Mouse (Mus musculus) stomach, embryonic 14.5 days (tissue): ENCODE measurements around the gene Sh3pxd2a. TPM values are rescaled to one million over a fixed set of nuclear protein-coding genes. Genes with fewer than 3 reads are reported as not detected.

Source experiments
- ATAC-seq: fragments of 200-750 bp; cut with Nextera tagmentation; 2 replicates; pipeline ENCODE4 v1.8.0; 2017; ENCODE audit warnings: low read depth, moderate TSS enrichment; ENCODE audit not compliant: insufficient number of reproducible peaks, insufficient read depth, low FRiP score
- H3K27ac ChIP-seq: fragments of 300-500 bp; sonication (generic); 2 replicates; pipeline ENCODE4 v1.5.1; 2014; ENCODE audit warnings: mild to moderate bottlenecking, low read length, moderate library complexity, mixed read lengths
- H3K27me3 ChIP-seq: fragments of 300-500 bp; sonication (generic); 2 replicates; pipeline ENCODE4 v1.6.1; 2014; ENCODE audit warnings: low read length, control low read depth, mixed read lengths; ENCODE audit not compliant: control insufficient read depth, insufficient read depth
- H3K36me3 ChIP-seq: fragments of 300-500 bp; sonication (generic); 2 replicates; pipeline ENCODE4 v1.6.1; 2014; ENCODE audit warnings: mild to moderate bottlenecking, control low read depth, low read length, moderate library complexity, mixed read lengths; ENCODE audit not compliant: control insufficient read depth, insufficient read depth
- H3K4me1 ChIP-seq: fragments of 300-500 bp; sonication (generic); 2 replicates; pipeline ENCODE4 v1.6.1; 2014; ENCODE audit warnings: low read length, control low read depth, mixed read lengths; ENCODE audit not compliant: control insufficient read depth, insufficient read depth
- H3K4me2 ChIP-seq: fragments of 300-500 bp; sonication (generic); replicated peaks from 2 replicates; pipeline ENCODE4 v1.6.1; 2014; ENCODE audit warnings: low read depth, low read length, control low read depth
- H3K4me3 ChIP-seq: fragments of 300-500 bp; sonication (generic); 2 replicates; pipeline ENCODE4 v1.5.1; 2014; ENCODE audit warnings: low read depth, low read length, control low read depth
- H3K9ac ChIP-seq: fragments of 300-500 bp; sonication (generic); replicated peaks from 2 replicates; pipeline ENCODE4 v1.6.1; 2014; ENCODE audit warnings: low read depth, mild to moderate bottlenecking, control low read depth, low read length, moderate library complexity, mixed read lengths
- H3K9me3 ChIP-seq: fragments of 300-500 bp; sonication (generic); 2 replicates; pipeline ENCODE4 v1.6.1; 2016; ENCODE audit warnings: low read depth, low read length, control low read depth; ENCODE audit not compliant: control insufficient read depth
- WGBS: fragments of 180-500 bp; shearing (Covaris S2); extraction: QIAGEN DNeasy Blood & Tissue Kit; methylation state at CpG from one replicate; pipeline ENCODE4 v1.1.7; 2014; 5-methylcytosine and 5-hydroxymethylcytosine counted together
- polyA plus RNA-seq: library from polyadenylated mRNA; unstranded; fragments of >200 nt; fragmentation: Nextera tagmentation; extraction: Ambion mirVana; gene quantifications from 2 replicates; pipeline ENCODE4 v1.2.1, GENCODE M21; 2014

The Sh3pxd2a gene
- polyA plus RNA-seq, 1 experiment from 2014 or later, result 13.7 TPM

DNA sequence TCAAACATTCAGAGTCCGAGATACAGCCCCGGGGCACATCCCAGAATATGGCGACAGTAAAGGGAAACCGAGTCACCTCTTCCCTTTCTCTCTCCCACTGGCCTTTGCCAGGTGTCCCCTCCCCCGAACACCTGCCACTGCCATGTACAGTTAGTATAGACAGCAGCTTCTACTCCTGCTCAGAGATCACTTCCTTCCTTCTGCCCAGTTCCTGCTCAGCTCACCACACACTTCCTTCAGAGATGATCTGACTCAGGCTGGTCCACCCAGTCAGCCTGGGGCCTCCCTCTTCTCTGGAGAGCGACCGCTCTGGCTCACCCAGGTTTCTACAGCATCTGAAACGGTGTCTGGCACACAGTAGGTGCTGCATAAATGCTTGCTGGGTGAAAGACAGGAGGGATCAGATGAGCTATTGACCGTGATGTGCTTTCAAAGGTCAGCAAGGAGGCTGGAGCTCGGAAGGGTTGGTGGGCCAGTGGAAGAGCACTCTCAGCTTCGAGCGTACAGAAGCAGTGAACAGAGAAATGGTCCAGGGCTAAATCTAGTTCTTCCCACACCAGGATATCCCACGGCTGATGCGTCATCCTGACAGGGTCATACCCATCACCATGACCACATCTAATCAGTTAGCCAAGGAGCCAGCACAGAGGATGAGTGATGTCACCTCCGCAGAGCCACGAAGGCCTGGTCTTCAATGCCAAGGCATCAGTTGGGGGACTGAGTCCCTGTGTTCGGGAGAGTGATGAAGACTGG is 22.5 kb downstream of the Sh3pxd2a start:
- H3K27ac ChIP-seq, result no peak overlapping the region
- H3K36me3 ChIP-seq, result no peaks in the 10 kb centered on the region
- no peak overlapping the region for H3K4me3 ChIP-seq
- no peak overlapping the region for H3K9ac ChIP-seq
- H3K4me2 ChIP-seq, result no peak overlapping the region
- no peak for ATAC-seq
- H3K27me3 ChIP-seq, result no peaks in the 10 kb centered on the region
- WGBS, result 78% methylated on average over 17 of the region's 17 CpGs
- no peaks in the 10 kb centered on the region for H3K9me3 ChIP-seq
- H3K4me1 ChIP-seq, result peaks cover 66% of the 10 kb centered on the region

DNA sequence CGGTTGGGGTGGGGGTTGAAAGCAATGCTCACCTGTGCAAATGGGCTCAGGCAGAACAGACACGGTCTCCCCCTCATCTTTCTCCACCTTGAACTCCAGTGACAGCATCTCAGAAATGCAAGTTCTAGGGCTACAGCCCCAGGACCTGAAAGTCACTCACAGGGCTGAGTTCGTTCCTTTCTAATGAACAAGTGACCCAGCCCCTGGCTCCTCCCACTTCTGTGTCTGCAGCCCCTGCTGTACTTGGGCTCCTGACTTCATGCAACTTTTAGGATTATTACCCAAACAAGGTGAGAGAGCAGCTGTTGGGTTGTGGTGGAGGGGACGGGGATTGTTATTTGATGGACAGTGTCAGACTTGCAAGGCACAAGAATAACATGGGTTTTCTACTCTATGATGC is 23.2 kb downstream of the Sh3pxd2a start:
- peaks cover 59% of the 10 kb centered on the region for H3K4me1 ChIP-seq

DNA sequence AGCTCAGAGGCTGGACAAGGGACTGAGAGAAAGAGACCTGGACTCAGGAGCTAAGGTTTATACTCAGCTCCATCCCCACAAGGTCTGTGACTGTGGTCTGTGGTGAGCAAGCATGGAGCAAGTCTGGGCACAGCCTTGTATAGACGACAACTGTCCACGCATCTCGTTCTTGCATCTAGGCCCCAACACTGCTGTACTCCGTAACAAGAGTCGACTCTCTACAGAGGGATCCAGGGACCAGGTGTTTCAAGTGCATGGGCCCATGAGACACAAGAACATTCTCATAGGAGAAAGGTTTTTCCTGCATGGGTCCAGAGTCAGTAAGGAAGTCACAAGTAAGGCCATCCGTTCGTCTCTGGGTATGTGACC is 23.8 kb downstream of the Sh3pxd2a start:
- H3K36me3 ChIP-seq, result no peaks in the 10 kb centered on the region
- H3K4me1 ChIP-seq, result peaks cover 53% of the 10 kb centered on the region
- WGBS, result 88% methylated on average over 7 of the region's 7 CpGs
- H3K27ac ChIP-seq, result no peak overlapping the region
- H3K27me3 ChIP-seq, result no peaks in the 10 kb centered on the region
- no peak for ATAC-seq
- H3K4me2 ChIP-seq, result no peak overlapping the region
- H3K4me3 ChIP-seq, result no peak overlapping the region
- no peaks in the 10 kb centered on the region for H3K9me3 ChIP-seq
- H3K9ac ChIP-seq, result no peak overlapping the region

More for the DNA sequence above, 23.2 kb downstream of the Sh3pxd2a start:
- Histone ChIP-seq H3K4me3 (no peak overlapping the region), H3K9me3 (no peaks in the 10 kb centered on the region), H3K4me2 (no peak overlapping the region), H3K36me3 (no peaks in the 10 kb centered on the region), H3K27me3 (no peaks in the 10 kb centered on the region), H3K27ac (no peak overlapping the region), H3K9ac (no peak overlapping the region)
- 78% methylated on average over 4 of the region's 4 CpGs for WGBS
- no peak for ATAC-seq

DNA sequence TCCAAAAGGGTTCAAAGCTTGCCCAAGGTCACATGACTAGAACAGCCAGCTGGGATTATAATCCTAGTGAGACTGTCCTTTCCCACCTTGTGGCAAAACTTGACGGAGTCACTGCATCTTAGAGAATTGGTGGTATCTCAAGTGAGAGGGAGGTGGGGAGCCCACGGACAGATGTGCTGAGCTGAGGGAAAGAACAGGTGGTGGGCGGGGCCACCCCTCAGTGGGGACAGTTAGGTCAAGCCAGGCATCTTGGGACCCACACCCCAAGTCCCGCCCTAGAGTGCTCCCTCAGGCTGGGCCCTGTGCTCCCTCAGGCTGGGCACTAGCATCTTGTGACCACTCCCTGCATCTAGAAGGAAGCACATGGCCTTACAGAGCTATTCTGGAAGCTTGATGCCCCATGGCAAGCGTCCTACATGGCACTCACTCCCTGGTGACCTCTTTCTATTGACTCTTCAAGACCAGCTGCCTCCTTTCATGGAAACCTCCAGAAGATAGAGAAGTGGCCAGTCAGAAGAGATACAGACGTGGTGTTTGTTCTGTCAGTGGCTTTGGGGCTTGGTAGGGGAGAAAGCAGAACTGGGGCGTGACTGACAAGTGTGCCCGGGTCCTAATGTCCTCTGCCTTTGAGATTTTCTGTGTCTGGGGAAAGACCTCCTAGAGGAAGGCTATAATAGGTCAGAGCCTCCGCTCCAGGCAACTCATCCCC is 24.3 kb downstream of the Sh3pxd2a start:
- no peak overlapping the region for H3K9ac ChIP-seq
- H3K4me3 ChIP-seq, result no peak overlapping the region
- H3K27me3 ChIP-seq, result no peaks in the 10 kb centered on the region
- H3K9me3 ChIP-seq, result no peaks in the 10 kb centered on the region
- no peak overlapping the region for H3K27ac ChIP-seq
- WGBS, result 83% methylated on average over 9 of the region's 9 CpGs
- ATAC-seq, result no peak
- H3K36me3 ChIP-seq, result no peaks in the 10 kb centered on the region
- peaks cover 48% of the 10 kb centered on the region for H3K4me1 ChIP-seq
- H3K4me2 ChIP-seq, result no peak overlapping the region

DNA sequence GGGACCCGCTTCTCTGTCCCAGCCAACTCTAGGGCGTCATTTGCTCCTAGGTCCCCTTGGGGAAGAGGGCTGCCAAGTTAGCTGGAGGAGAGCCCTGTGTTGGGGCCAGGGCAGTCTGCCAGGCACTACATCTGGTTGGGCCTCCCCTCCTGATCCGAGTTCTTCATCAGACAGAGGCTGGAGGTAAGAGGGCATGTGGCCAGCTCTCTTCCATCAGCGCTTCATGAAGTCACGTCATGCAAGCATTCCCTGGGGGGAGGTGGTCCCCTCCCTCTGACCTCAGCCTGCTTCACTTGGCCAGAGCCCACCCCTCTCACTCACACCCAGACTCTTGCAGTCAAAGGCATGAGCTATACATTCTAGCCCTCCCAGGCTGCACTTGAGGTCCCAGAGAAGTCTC is 25.8 kb downstream of the Sh3pxd2a start:
- Histone ChIP-seq H3K36me3 (no peaks in the 10 kb centered on the region), H3K27ac (peak overlapping the region; percentile 55; the same call in 1 of the 2 replicates), H3K4me3 (no peak overlapping the region), H3K9ac (no peak overlapping the region), H3K4me2 (no peak overlapping the region), H3K9me3 (no peaks in the 10 kb centered on the region), H3K27me3 (no peaks in the 10 kb centered on the region), H3K4me1 (peaks cover 38% of the 10 kb centered on the region)
- 34% methylated on average over 5 of the region's 5 CpGs for WGBS
- peak; percentile 60 for ATAC-seq

DNA sequence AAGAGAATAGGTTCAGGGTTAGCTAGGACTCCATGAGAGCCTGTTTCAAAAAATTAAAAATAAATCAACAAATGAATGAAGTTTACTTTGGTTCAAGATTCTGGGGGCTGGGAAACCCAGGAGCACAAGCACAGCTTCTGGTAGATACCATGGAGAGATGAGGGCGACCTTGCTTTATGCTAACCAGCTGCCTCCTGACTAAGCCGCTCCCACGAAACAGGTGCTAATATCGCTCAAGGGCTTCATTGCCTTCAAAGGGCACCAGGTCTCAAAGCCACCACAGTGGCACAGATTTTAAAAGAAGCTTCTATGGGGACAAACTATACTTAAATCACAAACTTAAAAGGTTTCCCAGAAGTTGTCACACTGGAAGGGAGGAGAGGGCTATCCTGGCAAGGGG is 27.2 kb downstream of the Sh3pxd2a start:
- no peaks in the 10 kb centered on the region for H3K36me3 ChIP-seq
- WGBS, result 93% methylated on average over 4 of the region's 4 CpGs
- H3K4me2 ChIP-seq, result no peak overlapping the region
- H3K4me1 ChIP-seq, result peaks cover 28% of the 10 kb centered on the region
- H3K9me3 ChIP-seq, result no peaks in the 10 kb centered on the region
- H3K9ac ChIP-seq, result no peak overlapping the region
- H3K4me3 ChIP-seq, result no peak overlapping the region
- no peak overlapping the region for H3K27ac ChIP-seq
- no peak for ATAC-seq
- no peaks in the 10 kb centered on the region for H3K27me3 ChIP-seq

DNA sequence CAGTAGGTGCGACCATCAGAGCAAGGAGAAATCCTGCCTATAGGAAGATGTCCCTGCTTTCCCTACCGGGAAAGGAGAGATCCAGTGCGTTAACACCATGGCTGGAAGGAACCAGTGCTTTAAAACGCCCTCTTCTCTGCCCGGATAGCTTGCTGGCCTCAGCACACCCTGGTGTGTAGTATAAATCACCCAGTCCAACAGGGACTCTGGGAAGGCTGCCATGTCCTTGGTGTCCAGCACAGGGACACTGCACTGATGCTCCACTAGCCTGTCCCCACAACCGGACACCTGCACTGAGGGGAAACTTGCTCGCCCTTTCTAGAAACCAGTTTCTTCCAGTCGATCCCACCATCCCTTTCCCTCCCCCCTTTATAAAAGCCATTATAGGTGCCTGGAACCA is 28.0 kb downstream of the Sh3pxd2a start:
- no peaks in the 10 kb centered on the region for H3K9me3 ChIP-seq
- H3K36me3 ChIP-seq, result no peaks in the 10 kb centered on the region
- H3K4me3 ChIP-seq, result no peak overlapping the region
- H3K9ac ChIP-seq, result no peak overlapping the region
- WGBS, result 92% methylated on average over 8 of the region's 8 CpGs
- H3K4me1 ChIP-seq, result peaks cover 28% of the 10 kb centered on the region
- no peak for ATAC-seq
- H3K27ac ChIP-seq, result no peak overlapping the region
- H3K27me3 ChIP-seq, result no peaks in the 10 kb centered on the region
- H3K4me2 ChIP-seq, result no peak overlapping the region

DNA sequence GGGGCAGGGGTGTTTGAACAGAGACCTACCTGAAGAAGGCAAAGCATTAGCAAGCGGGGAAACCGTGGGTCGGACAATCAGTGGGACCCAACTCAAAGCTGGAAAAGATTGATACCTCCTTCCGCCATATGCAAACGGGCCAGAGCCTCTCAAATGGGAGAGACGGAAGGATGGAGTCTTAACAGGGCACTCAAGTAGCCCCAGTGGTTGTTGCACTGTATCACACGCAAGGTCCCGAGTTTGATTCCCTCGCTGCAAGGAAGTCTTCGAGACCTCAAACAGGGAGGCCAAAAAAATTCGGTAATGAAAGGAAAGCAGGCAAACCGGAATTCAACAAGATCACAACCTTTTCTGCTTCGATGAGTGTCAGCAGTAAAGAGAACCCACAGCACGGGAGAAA is 29.5 kb downstream of the Sh3pxd2a start:
- Histone ChIP-seq H3K9me3 (no peaks in the 10 kb centered on the region), H3K27me3 (no peaks in the 10 kb centered on the region), H3K27ac (no peak overlapping the region), H3K4me3 (no peak overlapping the region), H3K9ac (no peak overlapping the region), H3K4me1 (peaks cover 24% of the 10 kb centered on the region), H3K4me2 (no peak overlapping the region), H3K36me3 (no peaks in the 10 kb centered on the region)
- ATAC-seq, result no peak
- WGBS, result 95% methylated on average over 14 of the region's 14 CpGs
